Mouse (Mus musculus): ENCODE data around the gene Capn12. TPM values are rescaled to one million over a fixed set of nuclear protein-coding genes. Genes with fewer than 3 reads are reported as not detected.
"Not testable (repeated sequence)": the region's sequence is repeated elsewhere in the genome, so short reads cannot be mapped to it uniquely, and the experiment has no call there.

Gene Capn12
- polyA plus RNA-seq, 1 experiment = 0.41 TPM

GRCm38 (mm10) chr7:28867508-28868340 is 13.5 kb upstream of the Capn12 start:
- H3K27ac ChIP-seq (ENCODE audit: insufficient read depth, low read length); H3K27me3 ChIP-seq (ENCODE audit: control insufficient read depth, insufficient read depth, low read length); H3K4me1 ChIP-seq (ENCODE audit: control insufficient read depth, insufficient read depth, low read length): not testable (repeated sequence)
- WGBS = 18% methylated on average over 23 of the region's 23 CpGs
- H3K4me3 ChIP-seq (replicated peaks; ENCODE audit: insufficient read depth, low read depth, low read length) = peak overlapping the region; percentile 28
- TF ChIP-seq CTCF (IDR thresholded peaks at IDR 0.05; ENCODE audit: borderline replicate concordance, insufficient read depth, low read depth, low read length) = peak; percentile 67
- DNase-seq = peak; percentile 62 to 75

DNA sequence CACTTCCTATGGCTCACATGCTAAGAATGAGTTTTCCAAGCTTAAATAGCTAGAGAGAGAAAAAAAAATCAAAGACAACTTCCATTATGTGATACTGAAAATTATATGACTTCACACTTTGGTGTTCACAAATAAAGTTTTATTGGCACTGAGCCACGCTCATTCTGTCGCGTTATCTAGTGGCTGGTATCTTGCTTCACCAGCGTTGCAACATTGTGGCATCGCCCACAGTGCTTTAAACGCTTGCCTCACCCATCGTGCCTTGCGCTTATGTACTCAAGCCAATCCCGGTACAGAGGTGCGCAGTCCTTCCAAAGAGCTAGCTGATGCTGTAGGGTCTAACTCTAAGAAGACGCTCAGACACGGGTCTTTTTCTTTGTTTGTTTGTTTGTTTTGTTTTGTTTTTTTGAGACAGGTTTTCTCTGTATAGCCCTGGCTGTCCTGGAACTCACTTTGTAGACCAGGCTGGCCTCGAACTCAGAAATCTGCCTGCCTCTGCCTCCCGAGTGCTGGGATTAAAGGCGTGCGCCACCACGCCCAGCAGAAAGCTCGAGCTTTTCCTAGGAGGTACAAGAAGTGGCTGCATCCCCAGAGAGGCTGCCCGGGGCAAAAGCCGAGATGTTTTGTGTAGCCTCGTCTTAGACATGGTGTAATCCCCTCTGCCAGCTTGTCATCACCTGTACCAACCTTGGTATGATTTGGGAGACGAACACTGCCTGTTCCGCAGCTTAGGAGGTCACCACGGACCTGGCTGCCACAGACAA is 10.1 kb upstream of the Capn12 start:
- no peaks in the 10 kb centered on the region for H3K4me1 ChIP-seq (ENCODE audit: control insufficient read depth, insufficient read depth, low read length)
- WGBS = 87% methylated on average over 24 of the region's 24 CpGs
- no peak overlapping the region for H3K27ac ChIP-seq (ENCODE audit: insufficient read depth, low read length)
- no peak overlapping the region for H3K4me3 ChIP-seq (replicated peaks; ENCODE audit: insufficient read depth, low read depth, low read length)
- DNase-seq = no peak
- no peaks in the 10 kb centered on the region for H3K27me3 ChIP-seq (ENCODE audit: control insufficient read depth, insufficient read depth, low read length)
- TF ChIP-seq CTCF (IDR thresholded peaks at IDR 0.05; ENCODE audit: borderline replicate concordance, insufficient read depth, low read depth, low read length) = no peak

DNA sequence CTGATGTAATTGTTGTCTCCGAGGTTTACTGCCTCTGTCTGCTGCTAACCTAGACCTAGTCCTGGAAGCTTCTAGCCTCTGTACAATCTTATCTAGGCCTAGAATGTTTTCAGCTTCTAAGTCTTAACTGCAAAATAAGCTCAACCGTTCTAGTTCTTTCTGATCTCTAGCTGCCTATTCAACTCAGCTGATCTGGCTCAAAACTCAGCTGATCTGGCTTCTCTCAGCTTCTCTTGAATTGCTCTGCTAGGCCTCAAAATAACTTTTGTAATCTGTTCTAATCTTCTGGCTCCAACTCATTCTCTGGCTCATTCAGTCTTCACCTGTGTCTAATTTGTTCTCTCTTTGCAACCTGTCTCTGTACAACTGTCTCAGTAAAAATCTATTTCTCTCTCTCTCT is 6.7 kb upstream of the Capn12 start:
- Histone ChIP-seq H3K4me1 (ENCODE audit: control insufficient read depth, insufficient read depth, low read length) (no peaks in the 10 kb centered on the region), H3K4me3 (replicated peaks; ENCODE audit: insufficient read depth, low read depth, low read length) (no peak overlapping the region), H3K27ac (ENCODE audit: insufficient read depth, low read length) (no peak overlapping the region), H3K27me3 (ENCODE audit: control insufficient read depth, insufficient read depth, low read length) (no peaks in the 10 kb centered on the region)
- DNase-seq = no peak
- WGBS = 92% methylated on average over 2 of the region's 2 CpGs
- TF ChIP-seq POLR2A (IDR thresholded peaks at IDR 0.05; ENCODE audit: borderline replicate concordance, insufficient read depth, low read length) (no peak), CTCF (IDR thresholded peaks at IDR 0.05; ENCODE audit: borderline replicate concordance, insufficient read depth, low read depth, low read length) (no peak)

DNA sequence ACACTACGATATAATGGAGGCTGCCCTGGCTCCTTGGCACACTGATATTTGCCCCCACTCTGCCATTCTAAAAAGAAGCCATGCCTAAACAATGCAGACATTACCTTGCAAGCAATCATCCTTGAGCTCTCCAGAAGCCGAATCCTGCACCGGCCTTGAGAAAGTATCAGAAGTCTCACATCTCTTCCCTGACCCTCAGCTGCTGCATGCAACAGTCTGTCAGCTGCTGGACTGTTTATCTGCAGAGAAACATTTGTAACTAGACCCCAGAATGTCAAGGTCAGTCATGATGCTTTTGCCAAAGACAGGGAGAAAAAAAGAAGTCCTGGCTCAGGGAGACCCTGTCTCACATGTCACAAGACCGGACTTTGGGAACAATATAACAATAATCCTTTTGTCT is 5.1 kb upstream of the Capn12 start:
- no peak overlapping the region for H3K4me3 ChIP-seq (replicated peaks; ENCODE audit: insufficient read depth, low read depth, low read length)
- 82% methylated on average over 4 of the region's 4 CpGs for WGBS
- H3K4me1 ChIP-seq (ENCODE audit: control insufficient read depth, insufficient read depth, low read length) = no peaks in the 10 kb centered on the region
- no peak overlapping the region for H3K27ac ChIP-seq (ENCODE audit: insufficient read depth, low read length)
- no peak for TF ChIP-seq CTCF (IDR thresholded peaks at IDR 0.05; ENCODE audit: borderline replicate concordance, insufficient read depth, low read depth, low read length)
- TF ChIP-seq POLR2A (IDR thresholded peaks at IDR 0.05; ENCODE audit: borderline replicate concordance, insufficient read depth, low read length) = no peak
- DNase-seq = no peak
- no peaks in the 10 kb centered on the region for H3K27me3 ChIP-seq (ENCODE audit: control insufficient read depth, insufficient read depth, low read length)

- no peaks in the 10 kb centered on the region for H3K4me1 ChIP-seq (ENCODE audit: control insufficient read depth, insufficient read depth, low read length)
- TF ChIP-seq POLR2A (IDR thresholded peaks at IDR 0.05; ENCODE audit: borderline replicate concordance, insufficient read depth, low read length) = no peak
- no peak for TF ChIP-seq CTCF (IDR thresholded peaks at IDR 0.05; ENCODE audit: borderline replicate concordance, insufficient read depth, low read depth, low read length)
- DNase-seq = no peak
- no peak overlapping the region for H3K4me3 ChIP-seq (replicated peaks; ENCODE audit: insufficient read depth, low read depth, low read length)
- 93% methylated on average over 7 of the region's 7 CpGs for WGBS
- H3K27ac ChIP-seq (ENCODE audit: insufficient read depth, low read length) = no peak overlapping the region
- no peaks in the 10 kb centered on the region for H3K27me3 ChIP-seq (ENCODE audit: control insufficient read depth, insufficient read depth, low read length)
Measured at GRCm38 (mm10) chr7:28877155-28877554, 4.1 kb upstream of the Capn12 start.

DNA sequence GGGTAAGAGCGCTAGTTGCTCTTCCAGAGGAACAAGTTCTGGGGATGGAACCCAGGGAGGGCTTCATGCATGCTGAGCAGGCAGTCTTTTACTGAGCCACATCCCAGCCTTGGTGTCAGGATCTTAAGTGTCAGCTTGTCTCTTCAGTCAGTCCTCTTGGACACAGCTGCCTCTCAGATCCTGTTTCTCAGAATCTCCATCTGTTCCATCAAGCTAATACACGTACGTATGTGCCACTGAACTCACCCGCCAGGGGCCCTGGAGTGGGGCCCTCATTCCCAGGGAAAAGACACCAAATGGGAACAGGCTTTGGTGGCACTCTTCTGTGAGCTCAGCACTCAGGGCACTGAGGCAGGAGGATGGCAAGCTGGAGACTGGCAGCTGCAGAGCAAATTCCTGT is 3.4 kb upstream of the Capn12 start:
- TF ChIP-seq POLR2A (IDR thresholded peaks at IDR 0.05; ENCODE audit: borderline replicate concordance, insufficient read depth, low read length) (no peak), CTCF (IDR thresholded peaks at IDR 0.05; ENCODE audit: borderline replicate concordance, insufficient read depth, low read depth, low read length) (no peak)
- Histone ChIP-seq H3K27me3 (ENCODE audit: control insufficient read depth, insufficient read depth, low read length) (no peaks in the 10 kb centered on the region), H3K4me1 (ENCODE audit: control insufficient read depth, insufficient read depth, low read length) (no peaks in the 10 kb centered on the region), H3K4me3 (replicated peaks; ENCODE audit: insufficient read depth, low read depth, low read length) (no peak overlapping the region), H3K27ac (ENCODE audit: insufficient read depth, low read length) (no peak overlapping the region)
- no peak for DNase-seq
- WGBS = 33% methylated on average over 4 of the region's 4 CpGs

DNA sequence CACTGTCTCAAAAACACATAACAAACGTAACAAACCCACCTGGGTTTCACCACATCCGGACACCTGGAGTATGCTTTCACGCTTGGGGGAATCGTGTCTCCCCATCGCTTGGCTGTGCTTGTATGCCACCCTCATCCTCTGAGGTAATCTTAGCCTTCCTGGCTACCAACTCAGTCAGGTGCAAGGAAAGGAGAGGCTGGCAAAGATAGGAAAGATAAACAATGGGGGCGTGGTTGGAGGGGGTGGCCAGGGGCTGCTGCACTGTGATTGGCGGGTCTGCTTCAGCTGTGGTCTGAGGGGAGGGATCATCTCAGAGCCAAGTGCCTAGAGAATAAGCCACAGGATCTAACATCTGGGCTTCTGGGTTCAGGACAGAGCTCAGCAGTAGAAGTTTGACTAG is 1.6 kb upstream of the Capn12 start:
- no peak overlapping the region for H3K4me3 ChIP-seq (replicated peaks; ENCODE audit: insufficient read depth, low read depth, low read length)
- H3K27me3 ChIP-seq (ENCODE audit: control insufficient read depth, insufficient read depth, low read length) = no peaks in the 10 kb centered on the region
- H3K4me1 ChIP-seq (ENCODE audit: control insufficient read depth, insufficient read depth, low read length) = no peaks in the 10 kb centered on the region
- WGBS = 94% methylated on average over 7 of the region's 7 CpGs
- H3K27ac ChIP-seq (ENCODE audit: insufficient read depth, low read length) = no peak overlapping the region
- no peak for TF ChIP-seq CTCF (IDR thresholded peaks at IDR 0.05; ENCODE audit: borderline replicate concordance, insufficient read depth, low read depth, low read length)
- DNase-seq = no peak

DNA sequence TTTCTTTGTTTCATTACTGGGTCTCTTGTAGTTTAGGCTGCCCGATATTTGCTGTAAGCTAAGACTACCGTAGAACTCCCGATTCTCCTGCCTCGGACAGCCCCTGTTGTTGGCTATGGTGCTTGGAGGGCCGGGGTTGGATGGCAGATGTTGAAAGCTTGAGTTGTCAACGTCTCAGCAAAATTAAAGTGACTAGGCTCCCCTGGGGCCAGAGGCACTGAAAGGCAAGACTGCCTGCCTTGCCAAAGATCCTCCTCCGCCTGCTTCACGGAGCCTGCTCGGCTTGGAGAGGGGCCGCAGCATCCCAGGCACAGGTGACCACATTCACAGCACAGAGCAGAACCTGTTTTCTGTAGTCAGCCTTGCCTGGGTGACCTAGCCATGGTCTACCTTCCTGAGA is 668 bp upstream of the Capn12 start:
- no peak for DNase-seq
- Histone ChIP-seq H3K27ac (ENCODE audit: insufficient read depth, low read length) (no peak overlapping the region), H3K4me3 (replicated peaks; ENCODE audit: insufficient read depth, low read depth, low read length) (no peak overlapping the region), H3K27me3 (ENCODE audit: control insufficient read depth, insufficient read depth, low read length) (no peaks in the 10 kb centered on the region), H3K4me1 (ENCODE audit: control insufficient read depth, insufficient read depth, low read length) (no peaks in the 10 kb centered on the region)
- WGBS = 27% methylated on average over 10 of the region's 10 CpGs
- TF ChIP-seq POLR2A (IDR thresholded peaks at IDR 0.05; ENCODE audit: borderline replicate concordance, insufficient read depth, low read length) = no peak
- no peak for TF ChIP-seq CTCF (IDR thresholded peaks at IDR 0.05; ENCODE audit: borderline replicate concordance, insufficient read depth, low read depth, low read length)
